Mouse (Mus musculus): Measurements from ENCODE around the gene Axin1.
A peak's percentile ranks its signal among the peaks of the same experiment; 100 is the strongest.
"Not testable (repeated sequence)": the region's sequence is repeated elsewhere in the genome, so short reads cannot be mapped to it uniquely, and the experiment has no call there.

The Axin1 gene

DNA sequence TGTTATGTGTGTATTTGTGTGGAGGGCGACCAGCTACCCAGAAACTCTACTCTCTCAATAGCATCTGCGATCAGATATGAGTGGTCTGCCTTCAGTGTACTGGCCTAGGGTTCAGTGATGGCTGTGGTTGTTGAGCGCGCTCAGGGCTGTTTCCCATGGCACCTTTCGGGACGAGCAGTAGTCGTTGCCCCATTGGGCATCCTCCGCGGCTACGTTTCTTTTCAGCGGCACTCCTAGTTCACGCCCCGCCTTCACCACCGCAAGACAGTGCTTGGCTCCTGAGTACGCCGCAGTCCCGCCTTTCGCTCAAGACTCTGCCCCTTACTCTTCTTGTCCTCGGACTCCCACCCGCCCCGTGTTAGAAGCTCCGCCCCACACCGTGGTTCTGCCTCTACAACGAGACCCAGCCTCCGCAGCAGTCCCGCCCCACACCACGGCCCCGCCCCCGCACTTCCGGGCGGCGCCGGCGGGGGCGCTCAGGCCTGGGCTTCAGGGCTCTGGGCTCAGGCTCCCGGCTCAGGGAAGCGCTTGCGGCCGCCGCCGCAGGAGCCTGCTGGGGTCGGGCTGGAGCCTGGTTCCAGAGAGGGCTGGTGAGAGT is at the start of gene Axin1:
TSS of gene Axin1 (plus strand) at position 450 of the 598 bp plus-strand sequence.
- peak; percentile 98 for DNase-seq (ENCODE audit: low read depth, low spot score)

DNA sequence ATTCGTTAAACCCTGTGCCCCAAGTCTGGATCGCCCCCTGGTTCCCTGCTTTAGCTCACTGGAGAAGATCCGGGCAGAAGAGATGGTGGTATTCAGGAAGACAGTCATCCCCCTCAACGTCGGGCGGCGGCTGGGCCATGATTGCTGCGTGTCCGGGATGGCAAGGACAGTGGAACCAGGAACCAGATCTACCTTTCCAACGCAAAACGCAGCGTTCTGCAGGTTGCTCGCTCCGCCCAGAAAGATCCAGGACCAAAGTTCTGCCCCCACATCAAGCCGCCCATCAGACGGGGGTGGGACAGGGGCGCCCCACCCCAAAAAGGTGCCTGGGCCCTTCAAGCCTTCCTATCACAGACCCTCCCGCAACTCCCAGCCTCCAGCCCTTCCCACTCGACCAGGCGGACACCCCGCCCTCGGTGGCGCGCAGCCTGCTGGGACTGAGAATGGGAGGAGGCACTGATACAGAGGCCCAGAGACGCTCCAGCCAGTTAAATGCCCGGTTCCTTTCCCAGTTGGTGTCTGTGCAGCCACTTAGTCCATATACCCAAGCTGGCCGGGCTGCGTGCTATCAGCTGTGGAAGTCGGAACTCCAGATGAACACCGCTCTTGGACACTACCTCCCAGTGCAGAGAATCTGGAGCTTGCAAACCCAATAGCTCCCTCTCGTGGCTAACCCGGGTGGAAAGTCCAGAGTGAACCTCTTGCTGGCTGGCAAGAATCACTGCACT is 48.4 kb upstream of the Axin1 start, which contains the start of gene Decr2:
TSS of gene Decr2 (minus strand) at position 433 of the 728 bp plus-strand sequence.
- peak; percentile 93 for DNase-seq (ENCODE audit: low read depth, low spot score)

DNA sequence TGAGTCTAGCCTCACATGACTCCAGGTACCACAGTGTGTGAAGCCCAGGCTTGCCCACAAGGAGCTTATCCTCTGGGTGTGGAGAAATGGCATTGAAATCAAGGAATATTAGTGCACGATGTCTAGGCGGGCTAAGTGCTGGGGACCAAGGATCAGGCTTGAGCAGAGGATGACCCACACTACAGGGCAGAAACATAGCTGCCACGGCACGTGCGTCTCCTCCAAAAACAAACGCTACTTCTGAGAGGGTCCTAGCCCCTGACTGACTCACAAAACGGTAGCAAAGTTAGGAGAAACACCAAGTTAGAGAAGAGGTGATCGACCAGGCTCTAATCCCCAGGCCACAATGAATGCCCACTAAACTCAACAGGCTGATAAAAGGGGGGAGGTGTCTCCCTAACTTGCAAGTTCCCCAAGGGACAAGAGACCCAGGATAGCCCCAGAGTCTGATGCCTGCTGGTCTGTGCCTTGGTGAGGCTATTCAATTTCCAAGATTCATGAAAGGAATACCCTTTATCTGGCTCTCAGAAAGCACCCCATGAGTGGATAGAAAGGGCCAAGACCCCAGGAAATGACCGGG is 43.9 kb upstream of the Axin1 start:
- DNase-seq (ENCODE audit: low read depth, low spot score), result no peak

DNA sequence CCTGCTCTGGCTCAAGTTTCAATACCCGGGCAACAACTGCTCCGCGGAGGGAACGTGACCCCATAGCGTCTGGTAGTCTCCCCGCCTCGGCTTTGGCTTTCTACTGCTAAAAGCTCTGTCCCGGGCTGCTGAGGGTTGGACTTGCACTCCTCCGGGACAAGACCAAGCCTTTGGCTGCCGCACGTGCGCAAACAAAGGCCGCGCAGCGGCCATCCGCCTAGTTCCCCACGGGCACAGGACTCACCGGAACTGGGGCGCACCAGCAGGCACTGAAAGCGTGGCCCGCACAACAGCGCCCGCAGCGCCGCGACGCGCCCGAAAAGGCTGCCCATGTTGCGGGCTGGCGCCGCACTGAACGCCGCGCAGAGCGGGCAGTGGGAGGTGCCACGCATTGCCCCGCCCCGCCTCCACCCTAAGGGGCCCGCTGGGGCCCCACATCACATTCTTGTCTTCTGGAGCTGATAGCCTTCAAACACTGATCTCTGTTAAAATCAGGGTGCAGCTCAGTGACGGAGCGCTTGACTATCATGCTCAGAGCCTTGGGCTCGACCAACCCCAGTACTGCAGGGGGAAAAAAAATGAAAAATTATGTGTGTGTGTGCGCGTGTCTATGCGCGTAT is 43.3 kb upstream of the Axin1 start, which contains the start of gene Nme4:
TSS of gene Nme4 (minus strand) at position 482 of the 620 bp plus-strand sequence.
- DNase-seq (ENCODE audit: low read depth, low spot score), result peak; percentile 58

DNA sequence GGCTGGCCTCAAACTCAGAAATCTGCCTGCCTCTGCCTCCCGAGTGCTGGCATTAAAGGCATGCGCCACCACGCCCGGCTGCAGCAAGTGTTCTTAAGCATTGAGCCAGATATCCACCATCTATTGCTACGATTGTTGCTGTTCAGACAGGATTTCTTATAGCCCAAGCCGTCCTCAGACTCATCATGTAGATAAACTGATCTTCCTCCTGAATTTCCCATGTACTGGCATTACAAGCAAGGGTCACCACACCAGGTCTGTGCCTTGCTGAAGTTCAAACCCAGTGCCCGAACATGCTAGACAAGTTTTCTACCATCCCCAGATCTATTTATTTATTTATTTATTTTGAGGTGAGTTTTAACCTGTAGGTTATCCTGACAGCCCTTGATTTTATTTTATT is 40.0 kb upstream of the Axin1 start:
- no peak for DNase-seq (ENCODE audit: low read depth, low spot score)

DNA sequence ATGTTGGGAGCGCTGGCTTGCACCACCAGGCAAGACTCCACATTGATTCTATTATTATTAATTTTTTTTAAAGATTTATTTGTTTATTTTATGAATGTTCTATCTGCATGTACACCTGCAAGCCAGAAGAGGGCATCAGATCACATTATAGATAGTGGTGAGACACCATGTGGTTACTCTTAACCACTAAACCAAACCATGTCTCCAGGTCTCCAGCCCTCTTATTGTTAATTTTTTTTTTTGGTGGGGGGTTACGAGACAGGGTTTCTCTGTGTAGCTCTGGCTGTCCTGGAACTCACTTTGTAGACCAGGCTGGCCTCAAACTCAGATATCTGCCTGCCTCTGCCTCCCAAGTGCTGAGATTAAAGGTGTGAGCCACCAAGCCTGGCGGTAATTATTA is 39.2 kb upstream of the Axin1 start:
- not testable (repeated sequence) for DNase-seq (ENCODE audit: low read depth, low spot score)

DNA sequence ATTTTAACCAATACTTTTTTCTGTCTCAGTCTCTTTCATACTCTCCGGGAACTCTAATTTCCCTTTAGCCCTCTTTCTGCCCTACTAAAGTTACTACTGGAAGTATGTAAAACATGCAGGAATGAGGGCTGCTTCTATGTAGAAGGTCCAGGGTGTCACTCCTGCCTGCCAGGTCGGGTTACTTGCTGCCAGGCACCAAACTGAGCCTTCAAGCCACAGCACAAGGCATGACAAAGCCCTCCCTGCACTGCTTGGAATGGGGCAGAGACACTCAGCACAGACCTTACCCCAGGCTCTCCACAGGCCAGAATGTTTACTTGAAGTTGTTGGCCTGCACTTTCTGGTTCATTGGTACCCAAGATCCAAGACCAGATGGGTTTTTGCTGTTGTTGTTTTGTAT is 38.3 kb upstream of the Axin1 start:
- no peak for DNase-seq (ENCODE audit: low read depth, low spot score)

DNA sequence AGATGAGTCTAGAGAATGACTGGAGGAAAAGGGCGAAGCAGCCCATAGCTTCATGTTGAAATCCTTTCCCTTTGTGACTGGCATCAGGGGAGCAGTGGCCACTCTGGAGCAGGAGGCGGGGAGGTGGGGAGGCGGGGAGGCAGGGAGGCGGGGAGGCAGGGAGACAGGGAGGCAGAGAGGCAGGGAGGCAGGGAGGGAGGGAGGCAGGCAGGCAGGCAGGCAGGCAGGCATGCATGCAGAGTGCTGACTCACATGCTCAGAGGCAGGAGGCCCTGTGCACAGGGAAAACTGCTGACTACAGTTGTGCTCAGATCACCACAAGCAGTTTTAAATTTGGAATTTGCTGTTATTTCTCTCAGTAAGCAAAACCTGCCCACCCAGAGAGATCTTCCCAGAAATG is 37.0 kb upstream of the Axin1 start:
- DNase-seq (ENCODE audit: low read depth, low spot score), result no peak

DNA sequence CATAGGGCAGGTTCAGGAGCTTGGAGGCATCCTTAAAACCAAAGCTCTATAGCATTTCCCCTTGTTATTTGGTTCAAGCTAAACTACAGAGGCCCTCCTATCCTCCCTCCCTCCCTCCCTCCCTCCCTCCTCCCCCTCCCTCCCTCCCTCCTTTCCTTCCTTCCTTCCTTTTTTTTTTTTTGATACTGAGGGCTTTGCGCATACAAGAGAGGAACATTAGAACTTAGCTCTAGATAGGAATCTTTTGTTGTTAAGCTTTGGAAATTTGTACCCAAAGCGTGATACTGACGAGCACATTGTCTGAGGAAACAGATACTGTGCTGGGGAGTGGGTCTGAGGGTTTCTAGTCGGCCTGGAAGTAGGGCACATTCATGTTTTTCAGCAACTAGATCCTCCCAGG is 32.9 kb upstream of the Axin1 start:
- DNase-seq (ENCODE audit: low read depth, low spot score), result no peak

DNA sequence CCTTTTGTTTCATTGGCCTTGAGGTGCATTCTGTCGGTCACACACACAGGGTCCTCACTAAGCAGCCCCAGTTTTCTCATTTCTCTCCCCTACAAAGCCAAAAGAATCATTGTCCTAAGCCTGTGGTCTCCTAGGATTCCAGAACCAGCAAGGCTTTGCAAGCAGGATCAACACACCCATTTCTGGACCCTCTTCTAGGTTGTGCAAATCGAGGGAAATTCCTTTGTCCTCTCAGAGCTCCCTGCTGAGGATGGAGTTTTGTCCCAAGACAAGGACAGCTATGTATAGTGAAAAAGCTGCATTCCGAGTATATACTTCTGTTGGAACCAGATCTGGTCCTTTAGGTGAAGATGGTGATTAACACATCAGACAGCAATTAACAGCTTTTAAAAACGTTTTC is 28.3 kb upstream of the Axin1 start:
- no peak for DNase-seq (ENCODE audit: low read depth, low spot score)

DNA sequence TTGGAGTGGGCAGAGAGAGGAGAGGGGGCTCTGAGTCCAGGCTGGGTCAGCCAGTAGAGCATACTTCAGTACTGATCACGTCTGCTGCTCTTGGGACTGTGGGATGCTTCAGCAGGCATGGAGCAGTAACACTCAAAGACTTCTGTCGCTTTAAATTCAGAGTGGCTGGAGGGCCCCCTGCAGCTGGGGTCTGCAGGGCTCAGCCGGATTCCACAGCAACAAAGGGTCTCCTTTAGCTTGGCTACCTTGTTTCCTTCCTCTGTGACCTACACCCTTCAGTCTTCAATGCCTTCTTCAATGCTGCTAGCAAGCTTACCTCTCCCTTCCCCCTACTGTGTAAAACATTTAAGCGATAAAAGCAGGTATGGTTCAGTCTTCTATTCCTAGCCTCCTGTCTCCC is 27.5 kb upstream of the Axin1 start:
- no peak for DNase-seq (ENCODE audit: low read depth, low spot score)

DNA sequence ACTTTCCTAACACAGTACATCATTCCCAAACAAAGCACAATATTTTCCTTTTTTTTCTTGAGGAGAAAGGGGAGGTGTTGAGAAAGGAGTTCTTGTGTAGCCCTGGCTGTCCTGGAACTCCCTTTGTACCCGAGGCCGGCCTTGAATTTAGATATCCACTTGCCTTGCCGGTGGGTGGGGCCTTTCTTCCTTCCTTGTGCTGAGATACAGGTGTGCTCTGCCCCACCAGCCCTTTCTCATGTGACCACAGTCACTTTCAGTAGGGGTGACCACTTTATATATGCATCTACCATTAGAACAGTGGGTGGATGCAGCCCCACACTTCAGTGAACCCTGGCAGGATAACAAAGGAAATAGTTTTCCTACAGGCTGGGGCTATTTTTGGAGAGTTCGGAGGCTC is 26.8 kb upstream of the Axin1 start:
- DNase-seq (ENCODE audit: low read depth, low spot score), result no peak

DNA sequence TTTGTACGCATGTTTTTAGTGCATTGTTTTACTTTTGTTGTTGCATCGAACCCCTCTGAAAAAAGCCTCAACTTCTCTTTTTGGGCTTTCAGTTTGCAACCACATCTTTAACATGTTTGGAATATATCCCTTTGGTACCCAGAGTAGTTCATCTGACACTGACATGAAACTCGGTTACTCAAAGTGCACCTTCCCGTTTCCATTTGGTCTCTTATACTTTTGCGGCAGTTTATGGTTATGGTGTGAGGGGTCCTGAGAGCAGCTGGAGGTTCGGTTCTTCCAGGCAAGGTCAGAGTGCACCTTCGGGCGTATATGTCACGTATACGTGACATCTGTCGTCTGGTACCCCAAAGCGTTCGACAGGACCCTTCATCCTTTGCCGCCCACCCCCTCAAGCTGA is 25.7 kb upstream of the Axin1 start:
- no peak for DNase-seq (ENCODE audit: low read depth, low spot score)

DNA sequence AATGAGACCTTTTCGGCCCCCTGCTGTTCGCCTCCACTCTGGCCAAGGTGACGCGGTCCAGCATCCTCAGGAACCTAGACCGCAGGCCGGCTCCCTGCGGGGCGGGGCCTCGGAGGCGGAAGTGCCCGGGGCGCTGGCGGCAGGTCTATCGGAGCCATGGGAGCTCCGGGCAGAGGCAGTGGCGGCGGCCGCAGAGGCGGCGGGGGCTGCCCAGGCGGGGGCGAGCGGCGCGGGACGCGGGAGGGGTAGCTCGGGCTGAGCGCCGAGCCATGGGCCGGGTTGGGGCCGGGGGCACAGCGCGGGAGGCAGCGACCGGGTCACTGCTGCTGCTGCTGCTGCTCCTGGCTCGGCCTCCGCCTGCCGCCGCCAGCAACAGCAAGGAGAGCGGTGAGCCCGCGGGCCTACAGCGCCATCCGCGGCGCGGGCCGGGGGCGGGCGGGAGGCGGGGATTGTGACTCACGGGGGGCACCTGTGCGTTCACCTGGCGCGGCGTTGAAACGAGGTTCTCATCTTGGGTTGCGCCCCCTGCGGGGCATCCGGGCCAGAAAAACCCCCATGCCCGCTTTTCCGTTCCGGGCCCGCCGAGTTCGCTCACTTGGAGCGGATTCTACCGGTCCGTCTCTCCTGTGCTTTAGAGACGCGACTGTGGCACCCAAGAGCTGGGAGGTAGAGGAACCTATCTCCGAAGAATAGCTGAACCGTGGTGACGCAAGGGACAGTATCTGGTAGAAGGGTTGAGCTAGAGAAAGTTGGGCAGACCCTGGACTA is 25.1 kb upstream of the Axin1 start, which contains the start of gene Tmem8:
TSS of gene Tmem8 (plus strand) at position 119 of the 768 bp plus-strand sequence.
- DNase-seq (ENCODE audit: low read depth, low spot score), result peak; percentile 60

DNA sequence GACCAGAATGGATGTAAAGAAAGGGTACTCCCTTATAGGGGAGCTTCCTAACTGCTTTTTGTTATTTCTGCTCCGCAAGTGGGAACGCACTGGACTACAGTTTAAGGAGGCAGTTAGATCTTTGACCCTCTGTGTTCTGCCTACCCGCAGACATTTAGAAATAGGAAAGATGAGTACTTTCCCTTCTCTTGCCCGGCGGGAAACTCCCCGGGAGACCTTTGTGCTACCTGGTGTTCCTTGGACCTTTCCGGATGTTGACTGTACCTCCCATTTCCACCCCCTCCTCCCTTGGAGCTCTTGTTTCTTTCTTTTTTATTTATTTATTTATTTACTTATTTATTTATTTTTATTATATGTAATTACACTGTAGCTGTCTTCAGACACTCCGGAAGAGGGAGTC is 24.4 kb upstream of the Axin1 start:
- DNase-seq (ENCODE audit: low read depth, low spot score), result no peak

DNA sequence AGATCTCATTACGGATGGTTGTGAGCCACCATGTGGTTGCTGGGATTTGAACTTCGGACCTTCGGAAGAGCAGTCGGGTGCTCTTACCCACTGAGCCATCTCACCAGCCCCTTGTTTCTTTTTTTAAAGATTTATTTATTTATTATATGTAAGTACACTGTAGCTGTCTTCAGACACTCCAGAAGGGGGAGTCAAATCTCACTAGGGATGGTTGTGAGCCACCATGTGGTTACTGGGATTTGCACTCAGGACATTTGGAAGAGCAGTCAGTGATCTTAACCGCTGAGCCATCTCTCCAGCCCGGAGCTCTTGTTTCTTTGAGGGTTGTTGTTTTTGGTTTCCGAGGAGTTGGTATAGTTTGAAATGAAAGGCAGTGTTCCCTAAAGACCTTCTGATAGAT is 24.0 kb upstream of the Axin1 start:
- not testable (repeated sequence) for DNase-seq (ENCODE audit: low read depth, low spot score)

DNA sequence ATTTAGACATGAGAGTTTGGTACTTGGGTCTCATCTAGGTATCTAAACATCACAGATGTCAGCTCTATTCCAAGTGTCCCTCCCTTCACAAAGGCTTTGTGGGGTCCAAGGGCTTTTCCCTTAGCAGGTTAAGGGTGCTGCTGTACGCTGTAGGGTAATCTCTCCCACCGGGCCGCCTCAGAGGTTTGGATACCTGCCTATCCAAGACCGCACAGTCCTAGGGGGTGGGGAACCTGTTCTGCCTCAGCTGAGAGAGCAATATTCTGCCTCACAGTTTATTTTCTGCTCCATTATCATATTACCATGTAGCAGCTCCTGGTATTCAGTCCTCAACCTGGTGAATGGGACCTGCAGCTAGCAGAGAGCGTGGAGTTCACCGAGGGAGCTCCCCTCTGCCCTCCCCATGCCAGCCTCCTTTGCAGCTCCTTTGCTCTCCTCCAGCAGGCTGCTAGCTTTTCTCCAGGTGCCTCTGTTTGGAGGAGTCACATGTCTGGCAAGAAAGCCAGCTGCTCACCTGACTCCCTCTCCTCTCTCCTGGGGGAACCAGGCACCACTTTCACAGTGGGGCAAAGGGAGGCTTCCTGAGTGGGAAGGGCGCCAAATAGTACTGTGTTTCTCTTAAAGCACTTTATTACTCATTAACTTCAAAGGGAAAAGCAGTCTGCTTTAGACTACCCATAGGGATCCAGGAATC is 23.1 kb upstream of the Axin1 start:
- no peak for DNase-seq (ENCODE audit: low read depth, low spot score)

DNA sequence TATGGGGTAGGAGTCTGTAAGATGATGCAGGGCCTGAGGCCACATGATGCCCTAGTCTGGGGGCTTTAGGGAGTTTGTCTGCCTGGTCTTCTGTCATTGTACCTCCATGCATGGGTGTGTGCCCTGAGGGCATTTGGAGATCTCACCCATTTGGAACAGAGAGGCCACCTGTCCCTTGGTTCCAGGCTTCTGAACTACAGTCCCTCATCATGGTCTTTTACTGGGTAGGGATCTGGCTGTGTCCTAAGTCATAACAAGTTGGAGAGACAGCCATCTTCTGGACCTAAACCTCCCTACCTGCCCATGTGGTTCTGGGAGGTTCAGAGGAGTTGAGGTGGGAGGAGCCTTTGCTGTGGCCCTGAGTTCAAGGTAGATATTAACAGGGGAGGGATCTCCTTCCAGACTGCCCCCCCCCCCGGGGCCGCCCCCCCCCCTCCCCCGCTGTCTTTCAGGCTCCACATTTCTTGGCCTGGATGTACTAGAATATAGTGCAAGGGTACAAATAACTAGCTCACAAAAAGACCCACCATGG is 22.5 kb upstream of the Axin1 start:
- DNase-seq (ENCODE audit: low read depth, low spot score), result no peak

DNA sequence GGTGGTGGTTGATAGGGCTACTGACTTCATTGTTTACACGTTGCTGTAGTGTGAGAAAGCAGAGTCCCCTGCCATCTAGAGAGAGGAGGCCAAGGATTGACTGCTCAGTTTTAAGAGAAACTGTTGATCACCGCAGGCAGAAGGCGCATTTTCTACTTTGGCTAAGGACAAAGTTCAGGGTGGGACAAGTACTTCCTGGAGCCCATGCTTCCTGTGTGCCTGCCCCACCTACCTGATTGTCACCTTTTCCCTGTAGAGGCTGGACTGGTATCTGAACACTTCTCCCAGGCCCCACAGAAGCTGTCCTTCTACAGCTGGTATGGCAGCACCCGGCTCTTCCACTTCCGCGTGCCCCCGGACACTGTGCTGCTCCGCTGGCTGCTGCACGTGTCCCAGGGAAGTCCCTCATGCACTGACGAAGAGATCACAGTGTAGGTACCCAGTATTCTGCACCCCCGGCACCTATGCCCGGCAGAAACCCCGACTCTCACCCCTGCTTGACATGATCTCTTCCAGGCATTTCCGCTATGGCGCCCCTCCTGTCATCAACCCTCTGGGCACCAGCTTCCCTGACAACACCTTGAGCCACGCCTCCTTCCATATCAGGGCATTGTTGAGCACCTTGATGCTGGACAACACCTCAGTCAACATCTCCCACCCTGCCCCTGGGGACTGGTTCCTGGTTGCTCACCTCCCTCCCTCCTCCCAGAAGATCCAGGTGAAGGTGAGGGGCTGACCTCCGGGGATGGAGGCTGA is 21.8 kb upstream of the Axin1 start:
- DNase-seq (ENCODE audit: low read depth, low spot score), result no peak
